Mouse (Mus musculus) Patski (cell line): ENCODE data around the gene Map3k14. TPM values are rescaled to one million over a fixed set of nuclear protein-coding genes. Genes with fewer than 3 reads are reported as not detected.
"Not testable (repeated sequence)": the region's sequence is repeated elsewhere in the genome, so short reads cannot be mapped to it uniquely, and the experiment has no call there.

Experiments used
- ATAC-seq: fragments of 100-300 bp; one replicate; pipeline ENCODE4 v1.8.0; 2021
- CTCF ChIA-PET: fragments of 350-600 bp; sonication (Branson Sonifier 250); formaldehyde crosslinking; loops from one replicate; lab custom pipeline; 2022; ENCODE audit warnings: inconsistent platforms; lab: Charles Lee
- POLR2A ChIA-PET: fragments of 350-600 bp; sonication (Branson Sonifier 250); formaldehyde crosslinking; loops from one replicate; lab custom pipeline; 2022; ENCODE audit warnings: antibody characterized with exemption, inconsistent platforms; lab: Charles Lee
- DNase-seq: peaks from one replicate; pipeline ENCODE4 v3.0.0-alpha.2; 2011; ENCODE audit warnings: low read depth, low spot score
- H3K27me3 ChIP-seq: fragments of 371-371 bp; one replicate; pipeline ENCODE4 v1.5.1; 2021
- CTCF ChIP-seq: fragments of 100-300 bp; IDR thresholded peaks from one replicate; pipeline ENCODE4 v1.5.1; 2021
- in situ Hi-C: fragments of 300-500 bp; cut with MboI; formaldehyde crosslinking; loops from 3 replicates; pipeline ENCODE4 v1.11.1; 2018; ENCODE audit warnings: low pct_unique_long_range_greater_than_20kb, mixed read lengths
- polyA plus RNA-seq: library from polyadenylated mRNA; unstranded; gene quantifications from one replicate; pipeline ENCODE4 v1.2.3, GENCODE M21; 2021

The Map3k14 gene
- polyA plus RNA-seq, 1 experiment from 2014 or later = 16.8 TPM

GRCm38 (mm10) chr11:103304525-103304924, 37.3 kb upstream of the Map3k14 start:
- ChIA-PET CTCF (interaction anchor here (0.9 kb wide), 1 partner anchor 20 kb away, joined by 4 read pairs; no protein-coding TSS in a partner anchor), POLR2A (no interaction called here)
- ATAC-seq (no peak), DNase-seq (no peak)
- in situ Hi-C loops = no loop called here
- TF ChIP-seq CTCF = no peak
- no peaks in the 10 kb centered on the region for H3K27me3 ChIP-seq

GRCm38 (mm10) chr11:103294772-103295171, 27.5 kb upstream of the Map3k14 start:
- ChIA-PET CTCF (interaction anchor here (0.6 to 1.2 kb wide), 3 partner anchors 12 to 22 kb away, joined by 3 read pairs; no protein-coding TSS in a partner anchor), POLR2A (no interaction called here)
- DNase-seq (no peak), ATAC-seq (no peak)
- TF ChIP-seq CTCF = no peak
- no peaks in the 10 kb centered on the region for H3K27me3 ChIP-seq
- in situ Hi-C loops = no loop called here

GRCm38 (mm10) chr11:103294066-103294465, 26.8 kb upstream of the Map3k14 start:
- no peaks in the 10 kb centered on the region for H3K27me3 ChIP-seq
- ChIA-PET CTCF (no interaction called here), POLR2A (no interaction called here)
- TF ChIP-seq CTCF = no peak
- ATAC-seq (no peak), DNase-seq (no peak)
- in situ Hi-C loops = no loop called here

- POLR2A ChIA-PET = no interaction called here
- no peak for DNase-seq
- ATAC-seq = no peak
- no peaks in the 10 kb centered on the region for H3K27me3 ChIP-seq
- CTCF ChIA-PET = no interaction called here
- in situ Hi-C loops = no loop called here
- TF ChIP-seq CTCF = no peak
These were observed 25.6 kb upstream of the Map3k14 start for GRCm38 (mm10) chr11:103292890-103293287.

GRCm38 (mm10) chr11:103292152-103292889, 25.0 kb upstream of the Map3k14 start:
- in situ Hi-C loops = no loop called here
- ChIA-PET CTCF (no interaction called here), POLR2A (no interaction called here)
- no peak for TF ChIP-seq CTCF
- ATAC-seq = no peak
- H3K27me3 ChIP-seq = no peaks in the 10 kb centered on the region
- DNase-seq = no peak

- in situ Hi-C loops, ATAC-seq, DNase-seq, CTCF ChIA-PET, H3K27me3 ChIP-seq, POLR2A ChIA-PET: not testable (repeated sequence)
These were observed 23.6 kb upstream of the Map3k14 start for GRCm38 (mm10) chr11:103290841-103291240.

GRCm38 (mm10) chr11:103288291-103288963, 21.2 kb upstream of the Map3k14 start:
- CTCF ChIA-PET = interaction anchor here (0.9 to 1.5 kb wide), 4 partner anchors 12 to 18 kb away, joined by 3 to 4 read pairs (median 3); no protein-coding TSS in a partner anchor
- no peaks in the 10 kb centered on the region for H3K27me3 ChIP-seq
- POLR2A ChIA-PET = no interaction called here
- ATAC-seq (no peak), DNase-seq (no peak)
- in situ Hi-C loops = no loop called here
- TF ChIP-seq CTCF = no peak

- in situ Hi-C loops = no loop called here
- DNase-seq (no peak), ATAC-seq (no peak)
- ChIA-PET CTCF (no interaction called here), POLR2A (no interaction called here)
- H3K27me3 ChIP-seq = no peaks in the 10 kb centered on the region
- TF ChIP-seq CTCF = no peak
These were observed 19.6 kb upstream of the Map3k14 start for GRCm38 (mm10) chr11:103286910-103287309.

GRCm38 (mm10) chr11:103285951-103286350, 18.7 kb upstream of the Map3k14 start:
- DNase-seq = no peak
- no peak for ATAC-seq
- ChIA-PET CTCF (no interaction called here), POLR2A (interaction anchor here (1.1 kb wide), 1 partner anchor 15 kb away, joined by 3 read pairs; no protein-coding TSS in a partner anchor)
- in situ Hi-C loops = no loop called here
- H3K27me3 ChIP-seq = no peaks in the 10 kb centered on the region
- no peak for TF ChIP-seq CTCF

GRCm38 (mm10) chr11:103285276-103285675, 18.0 kb upstream of the Map3k14 start:
- ChIA-PET CTCF (interaction anchor here (1.3 kb wide), 1 partner anchor 19 kb away, joined by 4 read pairs; no protein-coding TSS in a partner anchor), POLR2A (interaction anchor here (1.1 kb wide), 1 partner anchor 15 kb away, joined by 3 read pairs; no protein-coding TSS in a partner anchor)
- in situ Hi-C loops = no loop called here
- H3K27me3 ChIP-seq = no peaks in the 10 kb centered on the region
- TF ChIP-seq CTCF = no peak
- no peak for ATAC-seq
- DNase-seq = no peak

- CTCF ChIA-PET = interaction anchor here (1.2 kb wide), 1 partner anchor 24 kb away, joined by 3 read pairs; no protein-coding TSS in a partner anchor
- POLR2A ChIA-PET = interaction anchor here (0.6 kb wide), 1 partner anchor 110 kb away, joined by 8 read pairs; no protein-coding TSS in a partner anchor
- TF ChIP-seq CTCF = no peak
- no peaks in the 10 kb centered on the region for H3K27me3 ChIP-seq
- DNase-seq (no peak), ATAC-seq (no peak)
- in situ Hi-C loops = no loop called here
These were observed 14.5 kb upstream of the Map3k14 start for GRCm38 (mm10) chr11:103281784-103282183.
